Mouse (Mus musculus): Measurements from ENCODE around the gene Nhsl1.
"Not testable (repeated sequence)": the region's sequence is repeated elsewhere in the genome, so short reads cannot be mapped to it uniquely, and the experiment has no call there.

Gene Nhsl1

GRCm38 (mm10) chr10:18445603-18446358 is 127.0 kb downstream of the Nhsl1 start:
- no peak for DNase-seq (ENCODE audit: low spot score in 2 of 2)

GRCm38 (mm10) chr10:18446359-18446820 is 127.6 kb downstream of the Nhsl1 start:
- no peak for DNase-seq (ENCODE audit: low spot score in 2 of 2)

GRCm38 (mm10) chr10:18447299-18447698 is 128.5 kb downstream of the Nhsl1 start:
- no peak for DNase-seq (ENCODE audit: low spot score in 2 of 2)

GRCm38 (mm10) chr10:18448896-18449295 is 130.1 kb downstream of the Nhsl1 start:
- not testable (repeated sequence) for DNase-seq (ENCODE audit: low spot score in 2 of 2)

GRCm38 (mm10) chr10:18453380-18453779 is 134.6 kb downstream of the Nhsl1 start:
- peak; percentile 71 to 76 for DNase-seq (ENCODE audit: low spot score in 2 of 2)

GRCm38 (mm10) chr10:18454161-18454560 is 135.4 kb downstream of the Nhsl1 start:
- no peak for DNase-seq (ENCODE audit: low spot score in 2 of 2)

- no peak for DNase-seq (ENCODE audit: low spot score in 2 of 2)
These were observed 136.6 kb downstream of the Nhsl1 start for GRCm38 (mm10) chr10:18455301-18455920.

GRCm38 (mm10) chr10:18457808-18458475 is 139.2 kb downstream of the Nhsl1 start:
- DNase-seq (ENCODE audit: low spot score in 2 of 2), result no peak

- no peak for DNase-seq (ENCODE audit: low spot score in 2 of 2)
These were observed 142.6 kb downstream of the Nhsl1 start for GRCm38 (mm10) chr10:18461336-18461735.

GRCm38 (mm10) chr10:18463071-18463841 is 144.5 kb downstream of the Nhsl1 start:
- DNase-seq (ENCODE audit: low spot score in 2 of 2), result no peak

- no peak for DNase-seq (ENCODE audit: low spot score in 2 of 2)
These were observed 149.6 kb downstream of the Nhsl1 start for GRCm38 (mm10) chr10:18468396-18468795.

- DNase-seq (ENCODE audit: low spot score in 2 of 2), result peak in 1 of 2 experiments; percentile 20
These were observed 150.7 kb downstream of the Nhsl1 start for GRCm38 (mm10) chr10:18469279-18470135.

- DNase-seq (ENCODE audit: low spot score in 2 of 2), result no peak
These were observed 151.7 kb downstream of the Nhsl1 start for GRCm38 (mm10) chr10:18470351-18471060.

GRCm38 (mm10) chr10:18471648-18472047 is 152.9 kb downstream of the Nhsl1 start:
- no peak for DNase-seq (ENCODE audit: low spot score in 2 of 2)

- no peak for DNase-seq (ENCODE audit: low spot score in 2 of 2)
These were observed 156.3 kb downstream of the Nhsl1 start for GRCm38 (mm10) chr10:18475126-18475525.

GRCm38 (mm10) chr10:18478294-18478693 is 159.5 kb downstream of the Nhsl1 start:
- DNase-seq (ENCODE audit: low spot score in 2 of 2), result no peak

- DNase-seq (ENCODE audit: low spot score in 2 of 2), result no peak
These were observed 160.5 kb downstream of the Nhsl1 start for GRCm38 (mm10) chr10:18479285-18479684.

GRCm38 (mm10) chr10:18480836-18481235 is 162.1 kb downstream of the Nhsl1 start:
- no peak for DNase-seq (ENCODE audit: low spot score in 2 of 2)

- DNase-seq (ENCODE audit: low spot score in 2 of 2), result peak in 1 of 2 experiments; percentile 16
These were observed 163.9 kb downstream of the Nhsl1 start for GRCm38 (mm10) chr10:18482558-18483141.

- DNase-seq (ENCODE audit: low spot score in 2 of 2), result no peak
These were observed 164.9 kb downstream of the Nhsl1 start for GRCm38 (mm10) chr10:18483658-18484057.
